Comparison of ENCODE assay signal across 8 mouse cellular contexts in genomic region chr4:117126675-117127290, GRCm38 (mm10). TPM values are rescaled to one million over a fixed set of nuclear protein-coding genes. Genes with fewer than 3 reads are reported as not detected.
DNase-seq lines count a peak whose midpoint lies in the region; ATAC-seq and TF ChIP-seq lines count a peak whose summit lies in the region.

Gene Tctex1d4 (plus strand): TSS chr4:117126794.

- no peak within 1 kb of the TSS for H3K4me3 ChIP-seq in forebrain, embryonic 14.5 days (ENCODE audit: low read depth, low read length)
- H3K4me3 ChIP-seq in limb, embryonic 14.5 days (replicated peaks; ENCODE audit: low read length): no peak within 1 kb of the TSS
- no peak within 1 kb of the TSS for H3K4me3 ChIP-seq in small intestine, adult 2 months (ENCODE audit: low read depth, low read length)

- TF ChIP-seq POLR2A in limb, embryonic 14.5 days (IDR thresholded peaks at IDR 0.05; ENCODE audit: borderline replicate concordance, extremely low read depth, insufficient read depth, insufficient read length): no peak
- no peak for TF ChIP-seq POLR2A in small intestine, adult 2 months (IDR thresholded peaks at IDR 0.05; ENCODE audit: low read depth, low read length)

- H3K4me2 ChIP-seq in forebrain, embryonic 14.5 days (ENCODE audit: low read length): peak within 1 kb of the TSS; percentile 28; the same call in 1 of the 2 replicates
- H3K4me2 ChIP-seq in limb, embryonic 14.5 days (replicated peaks; ENCODE audit: low read depth, low read length, severe bottlenecking): peak within 1 kb of the TSS; percentile 28; the same call in 1 of the 2 replicates

- H3K9me3 ChIP-seq in forebrain, embryonic 14.5 days (replicated peaks; ENCODE audit: control insufficient read depth, low read length): no peaks in the 10 kb centered on the region
- no peaks in the 10 kb centered on the region for H3K9me3 ChIP-seq in limb, embryonic 14.5 days (ENCODE audit: control insufficient read depth, low read length)

- no peaks in the 10 kb centered on the region for H3K27me3 ChIP-seq in forebrain, embryonic 14.5 days (replicated peaks; ENCODE audit: control insufficient read depth, insufficient read depth, low read length)
- H3K27me3 ChIP-seq in limb, embryonic 14.5 days (ENCODE audit: control insufficient read depth, insufficient read depth, low read length): 0 out of 2 replicates have a peak, but pooled peaks cover 4% of the 10 kb centered on the region
- H3K27me3 ChIP-seq in small intestine, adult 2 months (ENCODE audit: control insufficient read depth, insufficient read depth, low read length): no peaks in the 10 kb centered on the region

- H3K9ac ChIP-seq in forebrain, embryonic 14.5 days (ENCODE audit: low read length): peak within 1 kb of the TSS; percentile 55
- H3K9ac ChIP-seq in limb, embryonic 14.5 days (ENCODE audit: low read depth, low read length, severe bottlenecking): peak within 1 kb of the TSS; percentile 46

- DNase-seq in spleen, postnatal 36 days (ENCODE audit: low spot score in 2 of 2): peak; percentile 41 to 52
- DNase-seq in spleen, postnatal 14 days (ENCODE audit: low spot score in 2 of 2): no peak
- DNase-seq in forebrain, embryonic 14.5 days (ENCODE audit: low spot score): no peak
- no peak for DNase-seq in limb, embryonic 14.5 days (ENCODE audit: low spot score)
- DNase-seq in thymus, postnatal 36 days: no peak
- DNase-seq in adrenal gland, adult 18-20 months (ENCODE audit: low spot score in 2 of 2): no peak

- TF ChIP-seq CTCF in small intestine, adult 2 months (IDR thresholded peaks at IDR 0.05; ENCODE audit: extremely low read depth, insufficient read length, insufficient replicate concordance, low read depth, low read length): no peak

- H3K27ac ChIP-seq in forebrain, embryonic 14.5 days (ENCODE audit: low read depth, low read length): peak within 1 kb of the TSS; percentile 65; the same call in 1 of the 2 replicates
- peak within 1 kb of the TSS; percentile 86 for H3K27ac ChIP-seq in limb, embryonic 14.5 days (replicated peaks; ENCODE audit: low read depth, low read length)
- H3K27ac ChIP-seq in small intestine, adult 2 months (ENCODE audit: insufficient read depth, low read depth, low read length): peak within 1 kb of the TSS; percentile 95

- 86% methylated on average over 9 of the region's 9 CpGs for WGBS in forebrain, embryonic 14.5 days
- 81% methylated on average over 9 of the region's 9 CpGs for WGBS in limb, embryonic 14.5 days
- 72% methylated on average over 9 of the region's 9 CpGs for WGBS in small intestine, adult 2 months

- H3K36me3 ChIP-seq in forebrain, embryonic 14.5 days (ENCODE audit: control insufficient read depth, insufficient read depth, low read length): peaks cover 24% of the 10 kb centered on the region
- peaks cover 10% of the 10 kb centered on the region; the same call in 1 of the 2 replicates for H3K36me3 ChIP-seq in limb, embryonic 14.5 days (ENCODE audit: control insufficient read depth, insufficient read depth, low read length)
- H3K36me3 ChIP-seq in small intestine, adult 2 months (ENCODE audit: control insufficient read depth, insufficient read depth, low read length): peaks cover 20% of the 10 kb centered on the region

- no peak for ATAC-seq in forebrain, embryonic 14.5 days
- no peak for ATAC-seq in limb, embryonic 14.5 days (ENCODE audit: low FRiP score, low read depth)
- ATAC-seq in frontal cortex, adult (ENCODE audit: low TSS enrichment): no peak

- H3K4me1 ChIP-seq in forebrain, embryonic 14.5 days (ENCODE audit: control insufficient read depth, insufficient read depth, low read length): peaks cover 18% of the 10 kb centered on the region
- H3K4me1 ChIP-seq in limb, embryonic 14.5 days (ENCODE audit: control insufficient read depth, insufficient read depth, low read length): peaks cover 19% of the 10 kb centered on the region
- peaks cover 25% of the 10 kb centered on the region for H3K4me1 ChIP-seq in small intestine, adult 2 months (ENCODE audit: control insufficient read depth, insufficient read depth, insufficient read length, low read length)

RNA-seq across cellular contexts. Expression of gene Tctex1d4, which starts in this region (rescaled TPM):
- 0.25 and 0.32 TPM in 2 replicates for polyA plus RNA-seq in forebrain, embryonic 14.5 days (2014; fragmentation: Nextera tagmentation; extraction: Ambion mirVana)
- 0.10 and 0.14 TPM in 2 replicates for polyA plus RNA-seq in limb, embryonic 14.5 days (2012; rRNA removed)
- not detected in 2 replicates for polyA plus RNA-seq in limb, embryonic 14.5 days (2014; fragmentation: Nextera tagmentation; extraction: Ambion mirVana)
- polyA plus RNA-seq in small intestine, adult 2 months (2012; rRNA removed): 0.33 and 0.62 TPM in 2 replicates
- not detected for total RNA-seq in adrenal gland, adult 18-20 months (2021)

Comparison
In these comparisons a context has a peak if more than half of its experiments do, and no peak if none do; other contexts are left out.
1. DNase-seq: peak in spleen, postnatal 36 days (2 of 2); none in spleen, postnatal 14 days (0 of 2), forebrain, embryonic 14.5 days (single experiment), limb, embryonic 14.5 days (single experiment), thymus, postnatal 36 days (0 of 2) and adrenal gland, adult 18-20 months (0 of 2).
2. Peak in every context shown above with its lines, with median percentiles within 50 percentile points of each other: H3K27ac ChIP-seq.